Mouse (Mus musculus) neural tube, embryonic 14.5 days (tissue): ENCODE measurements around the gene Otud7b. TPM values are rescaled to one million over a fixed set of nuclear protein-coding genes. Genes with fewer than 3 reads are reported as not detected.

ENCODE experiments used
- ATAC-seq: fragments of 200-750 bp; cut with Nextera tagmentation; 2 replicates; pipeline ENCODE4 v1.8.0; 2017; ENCODE audit warnings: low read depth, mild to moderate bottlenecking, moderate TSS enrichment, moderate library complexity
- H3K27ac ChIP-seq: fragments of 300-500 bp; sonication (generic); 2 replicates; pipeline ENCODE4 v1.5.1; 2014; ENCODE audit warnings: low read depth, mild to moderate bottlenecking, control low read depth, low read length, moderate library complexity, mixed read lengths
- H3K27me3 ChIP-seq: fragments of 300-500 bp; sonication (generic); 2 replicates; pipeline ENCODE4 v1.6.1; 2014; ENCODE audit warnings: low read length; ENCODE audit not compliant: control insufficient read depth, insufficient read depth
- H3K36me3 ChIP-seq: fragments of 300-500 bp; sonication (generic); 2 replicates; pipeline ENCODE4 v1.6.1; 2014; ENCODE audit warnings: low read length, mixed read lengths; ENCODE audit not compliant: control insufficient read depth, insufficient read depth
- H3K4me1 ChIP-seq: fragments of 300-500 bp; sonication (generic); 2 replicates; pipeline ENCODE4 v1.6.1; 2014; ENCODE audit warnings: low read length; ENCODE audit not compliant: control insufficient read depth, insufficient read depth
- H3K4me2 ChIP-seq: fragments of 300-500 bp; sonication (generic); 2 replicates; pipeline ENCODE4 v1.6.1; 2014; ENCODE audit warnings: mild to moderate bottlenecking, low read depth, low read length, control low read depth
- H3K4me3 ChIP-seq: fragments of 300-500 bp; sonication (generic); 2 replicates; pipeline ENCODE4 v1.5.1; 2014; ENCODE audit warnings: low read depth, low read length, control low read depth, mixed read lengths
- H3K9ac ChIP-seq: fragments of 300-500 bp; sonication (generic); replicated peaks from 2 replicates; pipeline ENCODE4 v1.6.1; 2014; ENCODE audit warnings: low read depth, mild to moderate bottlenecking, control low read depth, low read length, mixed read lengths
- H3K9me3 ChIP-seq: fragments of 300-500 bp; sonication (generic); 2 replicates; pipeline ENCODE4 v1.6.1; 2016; ENCODE audit warnings: low read length; ENCODE audit not compliant: control insufficient read depth
- WGBS: fragments of 180-500 bp; shearing (Covaris S2); extraction: QIAGEN DNeasy Blood & Tissue Kit; methylation state at CpG from one replicate; pipeline ENCODE4 v1.1.7; 2014; 5-methylcytosine and 5-hydroxymethylcytosine counted together
- polyA plus RNA-seq: library from polyadenylated mRNA; unstranded; fragments of >200 nt; fragmentation: Nextera tagmentation; extraction: Ambion mirVana; gene quantifications from 2 replicates; pipeline ENCODE4 v1.2.1, GENCODE M21; 2014

Gene Otud7b
- polyA plus RNA-seq, 1 experiment from 2014 or later: 4.6 TPM

DNA sequence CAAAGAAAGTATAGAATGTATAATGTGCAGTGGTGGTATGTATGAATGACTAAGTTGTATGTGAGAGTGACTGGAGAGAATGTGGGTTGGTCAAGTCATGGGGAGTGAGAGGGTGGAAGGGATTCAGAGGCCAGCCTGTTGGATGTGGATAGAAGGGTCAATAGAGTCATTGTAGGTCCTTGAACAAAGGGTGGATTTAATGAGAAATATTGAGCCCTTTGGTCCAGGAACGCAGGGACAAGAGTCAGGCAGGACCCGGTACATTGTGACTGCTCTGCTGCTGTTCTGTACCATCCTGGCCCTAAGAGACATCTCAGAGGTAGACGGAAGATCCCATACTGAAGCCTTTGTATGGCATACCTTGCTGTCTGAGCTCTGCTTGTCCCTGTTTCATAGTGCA, 4.0 kb downstream of the Otud7b start:
- 74% methylated on average over 3 of the region's 3 CpGs for WGBS
- Histone ChIP-seq H3K9me3 (no peaks in the 10 kb centered on the region), H3K9ac (no peak overlapping the region), H3K27ac (no peak overlapping the region), H3K4me3 (no peak overlapping the region), H3K36me3 (no peaks in the 10 kb centered on the region), H3K4me2 (no peak overlapping the region), H3K27me3 (no peaks in the 10 kb centered on the region), H3K4me1 (peaks cover 8% of the 10 kb centered on the region; the same call in 1 of the 2 replicates)
- no peak for ATAC-seq

- 60% methylated on average over 3 of the region's 3 CpGs for WGBS
- no peak overlapping the region for H3K9ac ChIP-seq
- H3K36me3 ChIP-seq: no peaks in the 10 kb centered on the region
- no peak overlapping the region for H3K4me2 ChIP-seq
- H3K27ac ChIP-seq: no peak overlapping the region
- H3K4me1 ChIP-seq: no peaks in the 10 kb centered on the region
- H3K9me3 ChIP-seq: no peaks in the 10 kb centered on the region
- H3K27me3 ChIP-seq: no peaks in the 10 kb centered on the region
- ATAC-seq: no peak
- no peak overlapping the region for H3K4me3 ChIP-seq
Observed at GRCm38 (mm10) chr3:96113251-96113650, 8.9 kb downstream of the Otud7b start.

DNA sequence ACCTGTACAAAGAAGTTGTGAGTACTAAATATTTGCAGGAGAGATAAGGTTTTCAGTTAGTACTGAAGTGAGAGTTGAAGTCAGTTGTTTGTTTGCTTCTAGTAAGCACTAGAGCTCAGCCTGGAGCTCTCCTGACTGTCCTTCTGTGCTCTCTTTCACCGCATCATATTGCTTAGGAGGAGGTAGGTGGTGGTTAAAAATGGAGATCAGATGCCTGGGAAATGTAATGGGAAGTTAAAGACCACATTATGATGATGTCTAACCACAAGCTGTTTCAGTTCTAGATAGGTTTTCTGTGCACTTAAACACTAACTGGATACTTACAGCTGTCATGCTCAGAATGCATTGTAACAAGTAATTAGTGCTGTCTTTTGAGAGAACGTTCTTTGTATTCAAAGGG, 13.8 kb downstream of the Otud7b start:
- no peak overlapping the region for H3K9ac ChIP-seq
- H3K4me1 ChIP-seq: no peaks in the 10 kb centered on the region
- 85% methylated on average over 2 of the region's 2 CpGs for WGBS
- no peak overlapping the region for H3K4me2 ChIP-seq
- no peaks in the 10 kb centered on the region for H3K36me3 ChIP-seq
- no peak for ATAC-seq
- H3K27me3 ChIP-seq: no peaks in the 10 kb centered on the region
- no peaks in the 10 kb centered on the region for H3K9me3 ChIP-seq
- H3K4me3 ChIP-seq: no peak overlapping the region
- no peak overlapping the region for H3K27ac ChIP-seq

- Histone ChIP-seq H3K27me3 (no peaks in the 10 kb centered on the region), H3K4me2 (no peak overlapping the region), H3K4me3 (no peak overlapping the region), H3K27ac (no peak overlapping the region), H3K9me3 (no peaks in the 10 kb centered on the region), H3K9ac (no peak overlapping the region), H3K4me1 (no peaks in the 10 kb centered on the region), H3K36me3 (no peaks in the 10 kb centered on the region)
- WGBS: 97% methylated on average over 2 of the region's 2 CpGs
- no peak for ATAC-seq
Observed at GRCm38 (mm10) chr3:96118702-96119101, 14.4 kb downstream of the Otud7b start.

DNA sequence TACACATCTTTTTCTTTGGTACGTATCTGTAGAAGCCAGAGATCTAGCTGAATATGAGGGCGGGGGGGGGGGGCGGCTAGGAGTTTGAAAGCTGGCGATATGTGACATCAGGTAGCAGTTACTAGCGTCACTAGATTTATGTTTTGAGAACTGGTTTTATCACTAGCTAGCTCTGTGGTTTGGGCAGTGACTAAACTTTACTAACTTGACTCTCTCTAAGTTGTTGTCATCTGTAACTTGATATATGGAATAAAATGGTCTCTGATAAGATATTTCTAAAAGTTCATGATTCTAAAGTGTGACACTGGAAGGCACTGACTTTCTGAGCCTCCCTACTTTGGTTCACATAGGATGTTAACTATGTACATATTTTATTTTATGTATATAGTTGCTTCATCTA, 19.9 kb downstream of the Otud7b start:
- Histone ChIP-seq H3K9me3 (no peaks in the 10 kb centered on the region), H3K27ac (no peak overlapping the region), H3K27me3 (no peaks in the 10 kb centered on the region), H3K4me1 (no peaks in the 10 kb centered on the region), H3K4me2 (no peak overlapping the region), H3K9ac (no peak overlapping the region), H3K4me3 (no peak overlapping the region), H3K36me3 (no peaks in the 10 kb centered on the region)
- 91% methylated on average over 5 of the region's 5 CpGs for WGBS
- ATAC-seq: no peak

DNA sequence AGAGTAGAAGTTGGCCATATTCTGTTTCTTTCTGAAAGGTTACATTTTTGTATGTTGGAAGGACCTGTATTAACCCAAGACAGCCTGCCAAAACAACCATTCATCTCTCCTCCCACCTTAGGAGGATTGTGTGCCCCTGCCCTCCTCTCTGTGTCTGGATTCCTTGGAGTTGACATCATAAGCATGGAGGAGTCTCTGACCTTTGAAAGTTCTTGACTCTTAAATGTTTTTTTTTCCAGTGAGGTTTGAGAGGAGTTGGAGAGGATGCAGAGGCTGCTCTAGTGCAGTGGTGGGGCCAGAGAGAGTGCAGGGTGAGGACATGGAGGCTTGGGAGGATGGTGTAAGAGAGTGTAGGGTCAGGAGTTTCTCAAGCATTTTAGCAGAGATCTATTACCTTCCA, 23.8 kb downstream of the Otud7b start:
- Histone ChIP-seq H3K4me1 (no peaks in the 10 kb centered on the region), H3K9ac (no peak overlapping the region), H3K27me3 (no peaks in the 10 kb centered on the region), H3K9me3 (no peaks in the 10 kb centered on the region), H3K27ac (no peak overlapping the region), H3K4me2 (no peak overlapping the region), H3K4me3 (no peak overlapping the region), H3K36me3 (no peaks in the 10 kb centered on the region)
- ATAC-seq: no peak

DNA sequence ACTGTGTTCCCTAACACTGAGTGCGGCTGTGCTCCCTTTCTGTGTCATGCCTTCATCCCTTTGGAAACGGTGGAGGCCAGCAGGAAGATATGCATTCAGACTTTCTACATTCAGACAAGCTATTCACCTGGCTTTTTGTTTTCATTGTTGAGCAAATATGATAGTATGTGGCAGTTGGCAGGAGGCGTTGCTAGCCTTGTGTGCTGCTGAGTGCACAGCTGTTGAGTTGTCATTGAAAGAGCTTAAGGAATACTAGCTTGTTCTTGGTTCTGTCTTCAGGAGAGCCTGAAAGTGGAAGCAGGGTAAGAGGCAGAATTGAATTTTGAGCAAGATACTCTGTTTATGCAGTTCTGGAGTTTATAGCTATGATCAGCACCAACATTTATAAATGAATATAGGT, 28.2 kb downstream of the Otud7b start:
- Histone ChIP-seq H3K27me3 (no peaks in the 10 kb centered on the region), H3K4me3 (no peak overlapping the region), H3K27ac (no peak overlapping the region), H3K4me1 (no peaks in the 10 kb centered on the region), H3K9ac (no peak overlapping the region), H3K36me3 (no peaks in the 10 kb centered on the region), H3K4me2 (no peak overlapping the region), H3K9me3 (no peaks in the 10 kb centered on the region)
- ATAC-seq: no peak
- WGBS: 83% methylated on average over 3 of the region's 3 CpGs

DNA sequence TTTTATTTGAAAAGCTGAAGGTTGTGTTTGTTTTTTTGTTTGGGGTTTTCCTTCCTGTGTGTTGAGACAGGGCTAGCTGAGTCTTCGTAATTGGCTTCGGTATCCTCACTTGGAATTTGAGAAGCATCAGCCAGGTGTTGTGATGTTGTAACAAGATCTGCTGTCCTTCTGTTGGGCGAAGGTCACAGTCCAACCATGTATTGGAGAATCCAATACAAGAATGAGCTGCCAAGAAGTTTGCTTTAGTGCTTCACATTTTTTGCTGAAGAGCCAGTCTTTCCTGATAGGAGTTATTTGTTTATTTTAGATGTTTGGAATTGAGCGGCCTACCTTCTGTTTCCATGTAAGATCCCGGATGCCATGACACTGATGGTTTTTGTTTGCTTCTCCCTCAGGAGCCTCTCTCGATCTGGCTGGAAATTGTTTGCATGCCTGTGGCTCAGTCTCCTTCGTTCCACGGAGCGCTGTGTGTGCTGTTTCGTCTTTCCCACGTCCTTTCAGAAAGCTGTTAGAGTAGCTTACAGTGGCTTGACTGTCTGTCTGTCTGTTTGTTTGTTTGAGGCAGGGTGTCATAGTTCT, 29.1 kb downstream of the Otud7b start:
- Histone ChIP-seq H3K27ac (no peak overlapping the region), H3K4me3 (no peak overlapping the region), H3K9me3 (no peaks in the 10 kb centered on the region), H3K4me2 (no peak overlapping the region), H3K36me3 (no peaks in the 10 kb centered on the region), H3K9ac (no peak overlapping the region), H3K27me3 (no peaks in the 10 kb centered on the region), H3K4me1 (no peaks in the 10 kb centered on the region)
- ATAC-seq: no peak
- WGBS: 81% methylated on average over 11 of the region's 11 CpGs

DNA sequence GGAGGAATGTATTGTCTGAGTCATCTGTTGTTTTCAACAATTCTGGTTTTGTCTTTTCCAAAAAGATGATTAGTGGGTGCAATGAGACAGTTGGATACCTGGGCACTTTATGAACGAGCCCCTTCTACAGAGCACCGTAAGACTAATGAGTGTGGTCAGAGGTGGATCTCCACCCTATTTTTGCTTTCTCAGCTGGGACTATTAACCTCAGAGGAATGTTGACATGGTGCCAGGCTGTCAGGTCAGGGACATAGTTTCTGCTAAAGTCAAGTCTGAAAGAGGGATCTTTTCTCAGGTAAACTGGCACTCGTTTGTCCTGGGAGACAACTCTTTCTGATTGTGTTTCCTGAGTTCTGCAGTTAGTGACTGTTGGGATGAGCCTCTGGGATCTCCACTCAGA, 30.7 kb downstream of the Otud7b start:
- no peaks in the 10 kb centered on the region for H3K27me3 ChIP-seq
- no peaks in the 10 kb centered on the region for H3K36me3 ChIP-seq
- no peak for ATAC-seq
- H3K9me3 ChIP-seq: no peaks in the 10 kb centered on the region
- whole genome bisulfite sequencing: 87% methylated on average over 3 of the region's 3 CpGs
- H3K4me3 ChIP-seq: no peak overlapping the region
- H3K27ac ChIP-seq: no peak overlapping the region
- no peaks in the 10 kb centered on the region for H3K4me1 ChIP-seq
- H3K9ac ChIP-seq: no peak overlapping the region
- H3K4me2 ChIP-seq: no peak overlapping the region
